Mouse (Mus musculus) liver, embryonic 15.5 days (tissue): ENCODE data around the gene Gtf2ird2. TPM values are rescaled to one million over a fixed set of nuclear protein-coding genes. Genes with fewer than 3 reads are reported as not detected.

Experiments used
- ATAC-seq: fragments of 200-750 bp; cut with Nextera tagmentation; 2 replicates; pipeline ENCODE4 v1.8.0; 2017; ENCODE audit warnings: moderate number of reproducible peaks, mild to moderate bottlenecking, moderate library complexity; ENCODE audit not compliant: insufficient read depth
- H3K27ac ChIP-seq: fragments of 300-500 bp; sonication (generic); replicated peaks from 2 replicates; pipeline ENCODE4 v1.5.1; 2015; ENCODE audit warnings: mild to moderate bottlenecking, inconsistent platforms
- H3K27me3 ChIP-seq: fragments of 300-500 bp; sonication (generic); 2 replicates; pipeline ENCODE4 v1.6.1; 2015; ENCODE audit warnings: mild to moderate bottlenecking, inconsistent platforms
- H3K36me3 ChIP-seq: fragments of 300-500 bp; sonication (generic); replicated peaks from 2 replicates; pipeline ENCODE4 v1.6.1; 2015; ENCODE audit warnings: moderate library complexity, mild to moderate bottlenecking, inconsistent platforms
- H3K4me1 ChIP-seq: fragments of 300-500 bp; sonication (generic); replicated peaks from 2 replicates; pipeline ENCODE4 v1.6.1; 2015; ENCODE audit warnings: inconsistent platforms
- H3K4me2 ChIP-seq: fragments of 300-500 bp; sonication (generic); 2 replicates; pipeline ENCODE4 v1.6.1; 2015; ENCODE audit warnings: moderate library complexity, mild to moderate bottlenecking, inconsistent platforms
- H3K4me3 ChIP-seq: fragments of 300-500 bp; sonication (generic); replicated peaks from 2 replicates; pipeline ENCODE4 v1.5.1; 2015; ENCODE audit warnings: mild to moderate bottlenecking, inconsistent platforms
- H3K9ac ChIP-seq: fragments of 300-500 bp; sonication (generic); 2 replicates; pipeline ENCODE4 v1.6.1; 2015; ENCODE audit warnings: moderate library complexity, mild to moderate bottlenecking, inconsistent platforms
- H3K9me3 ChIP-seq: fragments of 300-500 bp; sonication (generic); replicated peaks from 2 replicates; pipeline ENCODE4 v1.6.1; 2016; ENCODE audit warnings: inconsistent platforms
- WGBS: fragments of 180-500 bp; shearing (Covaris S2); methylation state at CpG from one replicate; pipeline ENCODE4 v1.1.7; 2015; ENCODE audit warnings: mixed read lengths; ENCODE audit not compliant: insufficient replicate concordance; 5-methylcytosine and 5-hydroxymethylcytosine counted together
- polyA plus RNA-seq: library from polyadenylated mRNA; unstranded; fragments of >200 nt; fragmentation: Nextera tagmentation; extraction: Ambion mirVana; gene quantifications from 2 replicates; pipeline ENCODE4 v1.2.1, GENCODE M21; 2015

The Gtf2ird2 gene
- polyA plus RNA-seq, 1 experiment from 2014 or later = 1.8 TPM

DNA sequence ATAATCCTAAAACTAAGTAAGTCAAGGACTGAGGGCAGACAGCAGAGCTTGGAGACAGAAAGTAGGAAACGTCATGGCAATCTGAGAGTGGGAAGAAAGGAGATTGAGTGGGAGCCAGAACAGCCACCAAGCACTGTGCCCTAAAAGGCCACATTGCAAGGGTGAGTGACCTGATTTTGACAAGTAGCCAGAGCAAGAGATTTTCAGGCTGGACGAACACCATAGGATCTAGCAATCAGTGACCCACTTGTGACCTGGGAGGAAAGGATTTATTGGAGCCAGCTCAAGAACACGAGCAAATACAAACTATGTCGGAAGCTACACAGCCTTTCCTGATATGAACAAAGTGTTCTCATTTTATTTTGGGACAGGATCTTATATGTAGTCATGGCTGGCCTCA lies 1.1 kb upstream of the Gtf2ird2 start:
- Histone ChIP-seq H3K36me3 (no peaks in the 10 kb centered on the region), H3K4me1 (peaks cover 40% of the 10 kb centered on the region), H3K4me3 (peak overlapping the region; percentile 77; the same call in 1 of the 2 replicates), H3K27ac (peak overlapping the region; percentile 77; the same call in 1 of the 2 replicates), H3K27me3 (no peaks in the 10 kb centered on the region), H3K4me2 (peak overlapping the region; percentile 95), H3K9me3 (no peaks in the 10 kb centered on the region), H3K9ac (no peak overlapping the region)
- WGBS = 51% methylated on average over 4 of the region's 4 CpGs
- ATAC-seq = no peak

DNA sequence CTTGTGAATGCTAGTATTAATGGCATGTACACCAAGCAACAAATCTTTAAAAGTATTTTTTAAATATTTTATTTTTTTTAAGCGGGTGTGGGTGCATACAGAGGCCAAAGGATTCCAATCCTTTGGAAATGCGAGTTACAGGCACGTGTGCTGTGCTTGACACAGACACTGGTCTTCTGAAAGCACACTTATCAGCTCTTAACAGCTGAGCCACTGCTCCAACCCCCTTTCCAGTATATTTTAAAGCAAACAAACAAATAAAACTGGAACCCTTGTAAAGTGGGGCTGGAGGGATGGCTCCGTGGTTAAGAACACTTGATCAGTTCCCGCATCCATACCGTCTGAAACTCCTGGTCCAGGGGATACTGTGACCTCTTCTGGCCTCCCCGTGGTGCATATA lies 657 bp upstream of the Gtf2ird2 start:
- Histone ChIP-seq H3K27me3 (no peaks in the 10 kb centered on the region), H3K9ac (peak overlapping the region; percentile 69), H3K36me3 (no peaks in the 10 kb centered on the region), H3K4me1 (peaks cover 43% of the 10 kb centered on the region), H3K27ac (peak overlapping the region; percentile 77), H3K9me3 (no peaks in the 10 kb centered on the region), H3K4me2 (peak overlapping the region; percentile 95), H3K4me3 (peak overlapping the region; percentile 77)
- 21% methylated on average over 7 of the region's 7 CpGs for WGBS
- ATAC-seq = no peak

DNA sequence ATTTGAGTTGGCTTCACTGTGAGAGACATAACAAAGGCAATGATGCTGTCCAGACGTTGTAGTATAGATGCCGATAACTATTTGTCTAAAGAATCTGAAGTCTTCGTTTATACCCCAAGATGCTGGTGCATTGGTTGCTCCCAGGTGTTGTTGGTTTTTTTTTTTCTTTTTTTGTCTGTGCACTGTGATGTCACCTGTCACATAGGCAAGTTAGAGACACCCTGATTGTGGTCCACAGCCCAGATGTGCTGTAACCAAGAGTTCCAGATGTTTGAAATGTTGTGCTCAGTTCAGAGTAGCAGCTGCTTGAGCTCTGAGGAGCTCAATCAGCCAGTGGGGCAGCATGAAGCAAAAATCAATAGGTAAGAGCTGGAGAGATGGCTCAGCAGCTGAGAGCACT lies 2.2 kb downstream of the Gtf2ird2 start:
- 83% methylated on average over 3 of the region's 3 CpGs for WGBS
- Histone ChIP-seq H3K4me1 (peaks cover 33% of the 10 kb centered on the region), H3K27me3 (no peaks in the 10 kb centered on the region), H3K9me3 (no peaks in the 10 kb centered on the region), H3K4me2 (no peak overlapping the region), H3K36me3 (no peaks in the 10 kb centered on the region), H3K4me3 (no peak overlapping the region), H3K27ac (no peak overlapping the region), H3K9ac (no peak overlapping the region)
- no peak for ATAC-seq

DNA sequence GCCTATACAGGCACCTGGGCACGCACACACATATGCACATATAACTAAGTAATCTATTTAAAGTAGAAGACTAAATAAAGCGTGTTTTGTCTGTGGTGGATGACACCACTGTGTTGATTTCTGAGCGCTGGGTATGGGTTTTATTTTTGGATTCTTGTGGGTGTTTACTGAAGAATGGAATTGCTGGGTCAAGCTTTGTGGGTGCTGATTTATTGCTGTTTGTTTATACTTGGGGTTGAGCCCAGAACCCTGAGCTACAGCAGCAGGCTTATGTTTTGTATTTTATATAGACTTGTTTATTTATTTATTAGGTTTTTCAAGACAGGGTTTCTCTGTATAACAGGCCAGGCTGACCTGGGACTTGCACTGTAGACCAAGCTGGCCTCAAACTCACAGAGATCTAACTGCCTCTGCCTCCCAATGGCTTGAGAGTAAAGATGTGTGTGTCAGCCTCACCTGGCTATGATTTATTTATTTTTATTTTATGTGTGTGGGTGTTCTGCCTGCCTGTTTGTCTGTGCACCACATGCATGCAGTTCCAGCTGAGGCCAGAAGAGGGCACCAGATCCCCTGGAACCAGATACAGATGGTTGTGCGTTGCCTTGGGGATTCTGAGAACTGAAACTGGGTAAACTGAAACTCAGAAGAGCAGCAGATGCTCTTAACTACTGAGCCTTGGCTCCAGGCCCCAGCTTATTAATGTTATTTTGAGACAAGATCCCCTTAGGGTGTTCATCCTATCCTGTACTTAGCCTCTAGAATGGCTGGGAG lies 3.3 kb downstream of the Gtf2ird2 start:
- no peaks in the 10 kb centered on the region for H3K9me3 ChIP-seq
- ATAC-seq = no peak
- WGBS = 65% methylated on average over 4 of the region's 4 CpGs
- H3K4me3 ChIP-seq = no peak overlapping the region
- no peaks in the 10 kb centered on the region for H3K36me3 ChIP-seq
- H3K27me3 ChIP-seq = no peaks in the 10 kb centered on the region
- peaks cover 30% of the 10 kb centered on the region for H3K4me1 ChIP-seq
- no peak overlapping the region for H3K9ac ChIP-seq
- H3K27ac ChIP-seq = no peak overlapping the region
- no peak overlapping the region for H3K4me2 ChIP-seq

DNA sequence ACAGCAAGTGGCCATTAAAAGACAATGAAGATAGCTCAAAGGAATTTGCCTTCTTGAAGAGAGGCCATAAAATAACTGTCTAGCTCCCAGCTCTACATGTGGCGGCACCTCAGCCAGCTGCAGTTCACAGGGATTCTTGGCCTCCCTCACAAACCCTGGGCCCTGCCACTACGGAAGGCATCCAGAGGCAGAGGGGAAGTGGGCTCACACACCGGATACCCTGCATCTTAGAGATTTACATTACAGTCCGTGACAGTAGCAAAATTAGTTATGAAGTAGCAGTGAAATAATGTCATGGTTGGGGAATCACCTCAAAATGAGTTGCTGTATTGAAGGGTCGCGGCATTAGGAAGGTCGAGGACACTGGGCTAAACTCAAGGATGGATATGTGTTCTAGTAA lies 4.8 kb downstream of the Gtf2ird2 start:
- no peak overlapping the region for H3K4me3 ChIP-seq
- no peak overlapping the region for H3K27ac ChIP-seq
- no peak overlapping the region for H3K4me2 ChIP-seq
- H3K9me3 ChIP-seq = no peaks in the 10 kb centered on the region
- H3K4me1 ChIP-seq = peaks cover 16% of the 10 kb centered on the region
- no peaks in the 10 kb centered on the region for H3K36me3 ChIP-seq
- no peaks in the 10 kb centered on the region for H3K27me3 ChIP-seq
- no peak for ATAC-seq
- no peak overlapping the region for H3K9ac ChIP-seq
- 35% methylated on average over 7 of the region's 7 CpGs for WGBS

DNA sequence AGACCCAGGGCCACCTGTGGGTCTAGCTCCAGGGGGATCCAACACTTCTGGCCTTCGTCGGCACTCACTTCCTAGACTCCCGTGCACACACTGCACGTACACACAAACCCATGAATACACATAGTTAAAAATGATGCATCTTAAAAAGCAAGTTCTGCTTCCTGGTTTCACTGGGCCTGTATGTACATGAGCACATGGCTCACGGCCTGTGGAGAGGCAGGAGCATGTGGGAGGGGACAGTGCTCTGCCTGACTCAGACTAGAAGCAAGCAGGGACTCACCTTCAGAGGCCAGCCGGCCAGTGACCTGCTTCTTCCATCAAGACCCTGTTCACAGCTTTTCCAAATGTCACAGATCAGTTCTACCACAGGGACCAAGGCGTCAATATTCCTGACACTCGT lies 9.8 kb downstream of the Gtf2ird2 start:
- H3K27ac ChIP-seq = no peak overlapping the region
- H3K4me3 ChIP-seq = no peak overlapping the region
- H3K9me3 ChIP-seq = no peaks in the 10 kb centered on the region
- H3K36me3 ChIP-seq = no peaks in the 10 kb centered on the region
- ATAC-seq = no peak
- 0 out of 2 replicates have a peak, but pooled peaks cover under 1% of the 10 kb centered on the region for H3K4me1 ChIP-seq
- no peak overlapping the region for H3K4me2 ChIP-seq
- H3K9ac ChIP-seq = no peak overlapping the region
- WGBS = 72% methylated on average over 8 of the region's 8 CpGs
- H3K27me3 ChIP-seq = no peaks in the 10 kb centered on the region

DNA sequence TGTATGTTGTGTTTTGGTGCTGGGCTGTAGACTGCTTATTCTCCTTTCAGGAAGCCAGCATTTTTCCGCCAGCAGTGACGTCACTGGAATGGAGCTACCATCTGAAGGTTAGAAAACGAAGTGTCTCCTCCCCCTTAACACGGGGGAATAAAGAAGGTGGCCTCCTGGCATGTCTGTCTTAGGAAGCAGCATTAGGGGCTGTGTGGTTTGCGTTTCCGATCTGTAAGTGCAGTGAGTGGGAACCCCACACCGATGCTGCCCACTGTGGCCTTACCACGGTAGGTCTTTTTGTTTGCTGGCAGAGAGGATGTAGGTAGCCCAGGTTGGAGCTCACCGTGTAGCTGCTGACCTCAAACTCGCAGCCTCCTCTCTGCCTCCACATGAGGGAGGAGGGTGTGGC lies 22.9 kb downstream of the Gtf2ird2 start:
- Histone ChIP-seq H3K9ac (no peak overlapping the region), H3K4me1 (peaks cover 3% of the 10 kb centered on the region; the same call in 1 of the 2 replicates), H3K36me3 (0 out of 2 replicates have a peak, but pooled peaks cover 5% of the 10 kb centered on the region), H3K9me3 (no peaks in the 10 kb centered on the region), H3K4me3 (no peak overlapping the region), H3K4me2 (no peak overlapping the region), H3K27ac (no peak overlapping the region), H3K27me3 (no peaks in the 10 kb centered on the region)
- WGBS = 43% methylated on average over 10 of the region's 10 CpGs
- ATAC-seq = no peak

DNA sequence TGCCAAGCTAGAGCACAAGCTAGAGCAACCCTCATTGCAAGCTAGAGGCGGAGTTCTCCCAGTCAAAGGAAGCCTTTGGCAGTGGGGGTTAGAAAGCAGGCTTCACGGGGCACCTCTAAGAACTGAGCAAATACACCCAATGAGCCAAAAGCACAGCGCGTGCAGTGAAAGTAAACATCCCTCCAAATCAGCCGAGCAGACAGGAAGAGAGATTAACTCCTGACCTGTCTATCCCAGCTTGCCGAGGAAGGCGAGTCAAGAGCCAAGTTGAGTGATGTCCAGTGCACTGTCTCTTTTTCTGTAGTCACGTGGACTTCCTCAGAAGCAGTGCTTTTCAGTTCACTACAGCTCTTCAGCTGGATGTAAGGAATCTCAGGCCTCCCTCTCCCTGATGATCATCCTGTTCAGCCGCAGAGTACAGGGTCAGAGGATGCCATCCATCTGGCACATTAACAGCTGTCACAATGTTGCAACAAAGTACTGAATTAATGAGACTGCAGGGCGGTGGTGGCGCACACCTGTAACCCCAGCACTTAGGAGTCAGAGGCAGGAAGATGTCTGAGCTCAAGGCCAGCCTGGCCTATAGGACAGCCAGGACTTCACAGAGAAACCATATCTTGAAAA lies 26.2 kb downstream of the Gtf2ird2 start:
- H3K9me3 ChIP-seq = no peaks in the 10 kb centered on the region
- H3K4me1 ChIP-seq = peaks cover 3% of the 10 kb centered on the region; the same call in 1 of the 2 replicates
- no peak overlapping the region for H3K9ac ChIP-seq
- no peaks in the 10 kb centered on the region for H3K27me3 ChIP-seq
- H3K4me2 ChIP-seq = no peak overlapping the region
- peak; percentile 55 for ATAC-seq
- peak overlapping the region; percentile 48; the same call in 1 of the 2 replicates for H3K27ac ChIP-seq
- H3K4me3 ChIP-seq = no peak overlapping the region
- WGBS = 36% methylated on average over 11 of the region's 11 CpGs
- H3K36me3 ChIP-seq = 0 out of 2 replicates have a peak, but pooled peaks cover 5% of the 10 kb centered on the region

DNA sequence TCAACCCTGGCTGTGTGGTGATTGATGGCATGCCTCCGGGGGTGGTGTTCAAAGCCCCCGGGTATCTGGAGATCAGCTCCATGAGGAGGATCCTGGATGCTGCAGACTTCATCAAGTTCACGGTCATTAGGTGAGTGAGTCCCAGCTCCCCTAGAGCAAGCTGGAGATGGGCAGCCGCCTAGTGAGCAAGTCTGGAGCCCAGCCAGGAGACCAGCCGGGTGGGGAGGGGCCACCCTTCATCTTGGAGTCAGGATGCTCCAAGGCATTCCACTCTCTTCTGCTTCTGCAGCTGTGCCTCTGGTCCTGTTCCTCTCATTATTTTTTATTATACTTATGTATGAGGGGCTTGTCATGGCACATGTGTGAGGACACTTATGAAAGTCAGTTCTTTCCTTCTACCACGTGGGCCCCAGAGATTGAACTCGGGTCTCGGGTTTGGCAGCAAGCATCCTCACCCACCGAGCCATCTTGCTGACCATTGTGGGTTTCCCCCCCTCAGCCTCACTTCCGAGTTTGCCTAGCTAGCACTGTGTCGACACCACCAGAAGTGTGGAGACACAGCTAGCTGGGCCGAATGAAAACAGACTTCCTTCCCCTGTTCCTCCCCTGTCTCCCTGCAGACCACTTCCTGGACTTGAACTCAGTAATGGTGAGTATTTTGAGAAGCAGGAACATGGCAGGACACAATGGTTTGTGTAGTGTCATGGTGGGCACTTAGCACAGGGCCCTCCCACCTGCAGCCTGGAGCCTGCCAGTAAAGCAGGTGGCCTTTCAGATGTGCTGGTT lies 30.4 kb downstream of the Gtf2ird2 start:
- Histone ChIP-seq H3K4me2 (no peak overlapping the region), H3K27ac (no peak overlapping the region; the same call in 1 of the 2 replicates), H3K36me3 (no peaks in the 10 kb centered on the region; the same call in 1 of the 2 replicates), H3K9me3 (no peaks in the 10 kb centered on the region), H3K4me1 (peaks cover 3% of the 10 kb centered on the region; the same call in 1 of the 2 replicates), H3K4me3 (no peak overlapping the region), H3K9ac (no peak overlapping the region), H3K27me3 (no peaks in the 10 kb centered on the region)
- WGBS = 30% methylated on average over 12 of the region's 12 CpGs
- ATAC-seq = peak; percentile 22; the same call in 1 of the 2 replicates

DNA sequence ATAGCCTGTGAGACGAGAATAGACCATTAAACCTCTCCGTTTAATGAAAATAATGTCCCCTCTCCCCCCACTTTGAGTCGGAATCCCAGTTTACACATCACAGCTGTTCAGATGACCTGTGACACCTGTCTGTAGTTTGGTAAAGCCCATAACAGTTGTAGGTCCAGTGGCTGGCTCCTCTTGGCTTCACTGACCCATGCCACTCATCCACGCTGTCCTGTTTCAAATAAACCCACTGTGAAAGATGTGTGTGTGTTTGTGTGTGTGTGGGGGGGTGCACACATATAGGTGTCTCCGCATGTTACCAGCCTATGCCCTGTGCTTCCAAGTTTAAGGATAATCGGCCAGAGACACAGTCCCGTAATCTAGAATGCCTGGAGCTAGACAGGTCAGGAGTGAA lies 34.1 kb downstream of the Gtf2ird2 start:
- H3K27me3 ChIP-seq = peaks cover 21% of the 10 kb centered on the region
- H3K4me1 ChIP-seq = peaks cover 14% of the 10 kb centered on the region
- WGBS = 76% methylated on average over 7 of the region's 7 CpGs
- no peak for ATAC-seq
- no peak overlapping the region for H3K4me3 ChIP-seq
- H3K9ac ChIP-seq = no peak overlapping the region
- peaks cover 3% of the 10 kb centered on the region for H3K36me3 ChIP-seq
- H3K9me3 ChIP-seq = no peaks in the 10 kb centered on the region
- H3K27ac ChIP-seq = no peak overlapping the region
- H3K4me2 ChIP-seq = no peak overlapping the region

DNA sequence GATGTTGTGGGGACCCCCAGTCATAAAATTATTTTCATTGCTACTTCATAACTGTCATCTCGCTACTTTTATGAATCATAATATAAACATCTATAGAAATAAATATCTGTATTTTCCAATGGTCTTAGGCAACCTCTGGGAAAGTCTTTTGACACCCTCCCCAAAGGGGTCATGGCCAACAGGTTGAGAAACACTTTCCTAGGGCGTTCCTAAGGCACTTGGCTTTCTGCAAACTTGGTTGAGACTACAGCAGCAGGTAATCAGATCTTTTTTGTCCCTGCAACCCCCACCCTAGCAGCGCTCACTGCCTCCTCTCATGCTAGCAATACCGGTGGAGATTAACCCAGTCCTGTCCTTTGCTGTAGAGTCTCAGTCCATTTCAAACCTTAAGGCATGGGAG lies 37.5 kb downstream of the Gtf2ird2 start:
- Histone ChIP-seq H3K4me1 (peaks cover 16% of the 10 kb centered on the region), H3K36me3 (peaks cover 3% of the 10 kb centered on the region), H3K4me2 (peak overlapping the region; percentile 58; the same call in 1 of the 2 replicates), H3K9ac (no peak overlapping the region), H3K27ac (no peak overlapping the region), H3K9me3 (no peaks in the 10 kb centered on the region), H3K4me3 (no peak overlapping the region), H3K27me3 (peaks cover 21% of the 10 kb centered on the region)
- 32% methylated on average over 4 of the region's 4 CpGs for WGBS
- no peak for ATAC-seq
